Mouse (Mus musculus) liver, embryonic 13.5 days (tissue): ENCODE results near the gene Fkbp11. TPM values are rescaled to one million over a fixed set of nuclear protein-coding genes. Genes with fewer than 3 reads are reported as not detected.
A peak's percentile ranks its signal among the peaks of the same experiment; 100 is the strongest.

ENCODE experiments used
- ATAC-seq: fragments of 200-750 bp; cut with Nextera tagmentation; 2 replicates; pipeline ENCODE4 v1.8.0; 2017; ENCODE audit warnings: low read depth, mild to moderate bottlenecking, moderate number of reproducible peaks, moderate library complexity
- DNase-seq: peaks from one replicate; pipeline ENCODE4 v3.0.0; 2022
- H3K27ac ChIP-seq: fragments of 300-500 bp; sonication (generic); 2 replicates; pipeline ENCODE4 v1.5.1; 2015; ENCODE audit warnings: moderate library complexity, mild to moderate bottlenecking, inconsistent platforms
- H3K27me3 ChIP-seq: fragments of 300-500 bp; sonication (generic); 2 replicates; pipeline ENCODE4 v1.6.1; 2015; ENCODE audit warnings: mild to moderate bottlenecking, inconsistent platforms
- H3K36me3 ChIP-seq: fragments of 300-500 bp; sonication (generic); 2 replicates; pipeline ENCODE4 v1.6.1; 2015; ENCODE audit warnings: mild to moderate bottlenecking, inconsistent platforms
- H3K4me1 ChIP-seq: fragments of 300-500 bp; sonication (generic); replicated peaks from 2 replicates; pipeline ENCODE4 v1.6.1; 2015; ENCODE audit warnings: inconsistent platforms
- H3K4me2 ChIP-seq: fragments of 300-500 bp; sonication (generic); 2 replicates; pipeline ENCODE4 v1.6.1; 2015; ENCODE audit warnings: inconsistent platforms, mild to moderate bottlenecking, moderate library complexity
- H3K4me3 ChIP-seq: fragments of 300-500 bp; sonication (generic); replicated peaks from 2 replicates; pipeline ENCODE4 v1.5.1; 2015; ENCODE audit warnings: mild to moderate bottlenecking, inconsistent platforms
- H3K9ac ChIP-seq: fragments of 300-500 bp; sonication (generic); 2 replicates; pipeline ENCODE4 v1.6.1; 2015; ENCODE audit warnings: mild to moderate bottlenecking, inconsistent platforms
- H3K9me3 ChIP-seq: fragments of 300-500 bp; sonication (generic); replicated peaks from 2 replicates; pipeline ENCODE4 v1.6.1; 2016; ENCODE audit warnings: inconsistent platforms
- WGBS: fragments of 180-500 bp; shearing (Covaris S2); methylation state at CpG from one replicate; pipeline ENCODE4 v1.1.7; 2015; ENCODE audit not compliant: insufficient replicate concordance; 5-methylcytosine and 5-hydroxymethylcytosine counted together
- polyA plus RNA-seq: library from polyadenylated mRNA; unstranded; fragments of >200 nt; fragmentation: Nextera tagmentation; extraction: Ambion mirVana; gene quantifications from 2 replicates; pipeline ENCODE4 v1.2.1, GENCODE M21; 2015

The Fkbp11 gene
- 91.3 and 91.7 TPM in 2 replicates for polyA plus RNA-seq

DNA sequence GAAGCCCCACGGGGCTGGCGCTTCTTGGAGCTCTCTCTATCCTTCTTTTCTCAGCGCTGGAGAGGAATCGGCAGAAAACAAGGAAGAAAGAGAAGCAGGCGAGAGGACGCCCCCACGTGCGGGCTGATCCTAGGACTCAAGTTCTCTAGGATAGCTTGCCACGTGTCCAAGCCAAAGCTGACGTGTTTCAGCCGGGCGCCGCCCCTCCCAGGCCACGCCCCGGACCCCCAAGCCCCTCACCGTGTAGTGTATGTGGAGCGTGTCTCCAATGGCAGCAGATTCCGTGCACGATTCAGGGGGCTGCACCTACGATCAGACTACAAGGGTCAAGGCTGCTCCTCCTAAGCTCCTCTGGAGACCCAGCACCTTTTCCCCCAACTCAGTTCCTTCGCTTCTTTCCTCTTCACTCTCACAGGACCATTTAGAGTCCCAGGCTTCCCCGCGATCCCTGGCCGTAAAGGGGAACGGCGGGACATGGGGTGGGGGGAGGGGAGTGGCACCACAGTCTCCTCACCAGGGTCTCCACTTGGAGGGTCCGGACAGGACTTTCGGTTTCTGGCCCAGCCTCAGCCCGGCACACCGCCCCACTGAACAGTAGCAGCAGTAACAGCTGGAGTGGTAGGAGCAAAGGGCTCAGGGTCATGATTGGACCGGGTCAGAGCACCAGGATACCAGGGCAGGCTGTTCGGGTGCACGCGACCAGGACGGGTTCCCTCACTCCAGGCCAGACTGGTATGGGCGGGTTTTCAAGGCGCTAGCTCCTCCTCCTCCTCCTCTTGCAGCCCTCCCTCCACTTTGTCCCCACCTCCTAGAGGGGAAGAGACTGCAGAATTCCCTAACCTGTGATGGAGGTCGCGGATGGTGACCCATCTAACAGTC lies at the start of gene Fkbp11:
Gene Fkbp11, minus strand, starts transcription at position 756 of the 879 bp plus-strand sequence.
- Histone ChIP-seq H3K4me2 (peak within 1 kb of the TSS; percentile 93), H3K4me3 (peak within 1 kb of the TSS; percentile 67), H3K9me3 (no peaks in the 10 kb centered on the region), H3K36me3 (no peaks in the 10 kb centered on the region), H3K27ac (peak within 1 kb of the TSS; percentile 70), H3K9ac (peak within 1 kb of the TSS; percentile 73), H3K27me3 (peaks cover 48% of the 10 kb centered on the region), H3K4me1 (peaks cover 46% of the 10 kb centered on the region)
- ATAC-seq (peak; percentile 76), DNase-seq (peak; percentile 60)
- WGBS, result under 1% methylated on average over 39 of the region's 39 CpGs

DNA sequence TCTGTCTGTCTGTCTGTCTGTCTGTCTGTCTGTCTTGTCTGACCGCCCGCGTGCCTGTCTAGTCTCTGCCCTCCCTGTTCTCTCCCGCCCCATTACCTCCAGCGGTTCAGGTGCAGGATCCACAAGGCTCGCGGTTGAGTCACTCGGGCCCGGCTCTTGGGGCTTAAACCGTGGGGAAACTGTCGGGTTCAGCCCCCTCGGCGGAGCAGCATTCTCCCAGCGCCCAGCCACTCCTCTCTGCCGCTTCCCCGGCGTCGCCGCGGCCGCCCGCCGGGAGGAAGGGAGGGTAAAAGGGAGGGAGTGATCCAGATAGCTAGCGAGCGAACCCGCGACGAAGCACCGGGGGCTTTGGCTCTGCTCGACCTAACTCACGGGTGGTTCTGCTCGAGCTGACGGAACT lies 49.8 kb upstream of the Fkbp11 start, which contains the start of gene Wnt10b:
Gene Wnt10b, minus strand, starts transcription at position 389 of the 400 bp plus-strand sequence.
- DNase-seq, result no peak

DNA sequence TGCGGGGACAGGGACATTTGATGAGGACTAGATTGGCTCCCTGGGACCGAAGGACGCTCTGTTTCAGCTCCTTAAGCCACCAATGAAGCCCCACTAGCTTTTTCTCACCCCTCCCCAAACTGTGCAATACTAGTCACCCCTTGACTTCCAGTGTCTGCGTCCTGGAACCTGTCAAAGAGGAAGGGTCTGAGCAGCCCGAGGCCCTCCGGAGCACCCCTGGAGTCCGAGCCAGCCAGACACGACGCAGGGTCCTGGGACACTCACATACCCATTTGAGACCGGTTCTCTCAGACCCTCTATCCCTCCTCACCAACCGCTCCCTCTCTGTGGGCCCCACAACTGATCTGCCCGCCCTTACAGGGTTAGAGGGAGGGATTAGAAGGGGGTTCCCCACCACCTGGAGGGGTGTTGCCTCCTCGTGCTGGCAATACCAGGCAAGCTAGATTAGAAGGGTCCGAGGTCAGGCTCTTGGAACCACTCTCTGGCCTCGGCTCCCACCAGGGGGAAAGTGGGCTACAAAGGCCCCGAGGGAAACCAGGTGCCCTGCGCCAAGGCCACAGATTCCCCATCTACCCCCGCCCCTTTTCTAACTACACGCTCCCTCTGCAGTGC lies 49.1 kb upstream of the Fkbp11 start:
- Histone ChIP-seq H3K4me1 (peaks cover 45% of the 10 kb centered on the region), H3K4me3 (peak overlapping the region; percentile 23; the same call in 1 of the 2 replicates), H3K27ac (no peak overlapping the region), H3K4me2 (no peak overlapping the region), H3K36me3 (no peaks in the 10 kb centered on the region), H3K27me3 (peaks cover 100% of the 10 kb centered on the region), H3K9me3 (no peaks in the 10 kb centered on the region), H3K9ac (no peak overlapping the region)
- no peak for DNase-seq
- no peak; the same call in 1 of the 2 replicates for ATAC-seq
- WGBS, result 2% methylated on average over 19 of the region's 19 CpGs

More for the DNA sequence above, 49.8 kb upstream of the Fkbp11 start, which contains the start of gene Wnt10b:
- Histone ChIP-seq H3K27me3 (peaks cover 98% of the 10 kb centered on the region), H3K9ac (no peak within 1 kb of the TSS), H3K4me1 (peaks cover 38% of the 10 kb centered on the region), H3K9me3 (no peaks in the 10 kb centered on the region), H3K4me2 (peak within 1 kb of the TSS; percentile 30), H3K27ac (no peak within 1 kb of the TSS), H3K36me3 (no peaks in the 10 kb centered on the region), H3K4me3 (peak within 1 kb of the TSS; percentile 23; the same call in 1 of the 2 replicates)
- 1% methylated on average over 28 of the region's 33 CpGs for WGBS
- ATAC-seq, result no peak

DNA sequence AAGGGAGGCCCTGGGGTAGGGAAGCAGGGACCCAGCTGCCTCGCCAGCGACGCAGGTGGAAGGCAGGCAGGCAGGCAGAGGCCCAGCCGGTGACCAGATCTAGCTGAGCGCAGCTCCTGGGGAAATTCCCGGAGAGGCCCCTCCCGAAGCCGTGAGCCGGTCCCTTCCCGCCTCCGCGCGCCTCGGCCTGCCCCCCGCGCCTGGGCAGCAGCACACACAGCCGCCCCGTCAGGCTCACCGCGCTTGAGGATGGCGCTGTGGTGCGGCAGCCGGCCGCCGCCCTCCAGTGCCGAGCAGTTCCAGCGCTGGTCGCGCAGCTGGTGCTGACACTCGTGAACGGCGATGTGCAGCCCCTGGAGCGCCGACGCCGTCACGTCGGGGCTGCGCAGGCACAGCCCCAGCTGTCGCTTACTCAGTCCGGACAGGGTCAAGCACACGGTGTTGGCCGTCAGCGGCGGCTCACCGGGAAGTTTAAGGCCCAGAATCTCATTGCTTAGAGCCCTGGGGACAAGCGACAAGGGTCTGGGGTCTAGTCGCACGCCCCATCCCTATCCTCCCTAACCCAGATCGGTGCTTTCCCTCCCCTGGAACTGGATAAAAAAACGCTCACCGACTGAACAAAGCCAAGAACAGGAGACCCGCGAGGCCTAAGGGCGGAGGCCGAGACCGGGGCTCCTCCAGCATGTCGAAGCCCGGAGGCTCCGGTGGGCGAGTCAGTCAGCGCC lies 48.4 kb upstream of the Fkbp11 start:
- Histone ChIP-seq H3K27me3 (peaks cover 100% of the 10 kb centered on the region), H3K4me1 (peaks cover 46% of the 10 kb centered on the region), H3K27ac (no peak overlapping the region), H3K9ac (no peak overlapping the region), H3K4me3 (peak overlapping the region; percentile 23), H3K9me3 (no peaks in the 10 kb centered on the region), H3K36me3 (no peaks in the 10 kb centered on the region), H3K4me2 (peak overlapping the region; percentile 26; the same call in 1 of the 2 replicates)
- ATAC-seq (no peak), DNase-seq (no peak)
- WGBS, result 2% methylated on average over 62 of the region's 62 CpGs

DNA sequence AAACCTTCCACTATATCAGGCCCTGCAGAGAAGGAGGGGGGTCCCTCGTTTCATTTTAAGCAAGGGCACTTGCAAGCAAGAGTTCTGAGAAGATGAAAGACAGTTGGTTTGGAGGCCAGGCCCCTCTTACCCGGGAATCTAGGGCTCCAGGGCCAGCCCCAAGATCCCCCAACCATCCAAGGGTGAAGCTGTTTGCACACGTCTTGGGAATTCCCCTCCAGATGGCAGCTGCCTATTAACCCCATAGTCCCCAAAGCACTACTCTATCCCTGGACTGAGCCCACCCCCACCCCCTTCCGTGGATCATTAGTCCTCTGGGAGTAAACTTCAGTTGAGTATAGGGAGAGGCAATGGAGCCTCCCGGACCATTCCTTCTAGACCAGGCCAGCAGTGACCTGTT lies 47.5 kb upstream of the Fkbp11 start:
- no peak for ATAC-seq
- Histone ChIP-seq H3K4me1 (peaks cover 46% of the 10 kb centered on the region), H3K9me3 (no peaks in the 10 kb centered on the region), H3K4me3 (no peak overlapping the region), H3K36me3 (no peaks in the 10 kb centered on the region), H3K27me3 (peaks cover 100% of the 10 kb centered on the region), H3K27ac (no peak overlapping the region), H3K9ac (no peak overlapping the region), H3K4me2 (no peak overlapping the region)
- 11% methylated on average over 5 of the region's 5 CpGs for WGBS
- DNase-seq, result no peak

DNA sequence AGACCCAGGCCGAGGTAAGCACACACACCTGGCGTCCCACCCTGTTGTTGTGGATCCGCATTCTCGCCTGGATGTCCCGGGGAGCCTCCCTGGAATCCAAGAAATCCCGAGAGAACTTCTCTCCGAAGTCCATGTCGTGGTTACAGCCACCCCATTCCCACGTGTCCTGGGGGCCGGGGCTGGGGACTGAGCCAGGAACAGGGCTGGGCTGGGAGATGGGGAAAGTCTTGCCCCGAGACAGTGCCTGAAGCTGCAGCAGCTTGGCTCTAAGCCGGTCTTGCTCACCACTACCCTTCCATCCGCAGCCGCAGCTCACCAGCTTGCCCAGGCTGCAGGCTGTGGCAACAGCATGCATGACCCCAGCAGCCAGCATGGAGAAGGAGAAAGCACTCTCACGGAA lies 46.1 kb upstream of the Fkbp11 start:
- ATAC-seq, result no peak
- H3K27me3 ChIP-seq, result peaks cover 99% of the 10 kb centered on the region

DNA sequence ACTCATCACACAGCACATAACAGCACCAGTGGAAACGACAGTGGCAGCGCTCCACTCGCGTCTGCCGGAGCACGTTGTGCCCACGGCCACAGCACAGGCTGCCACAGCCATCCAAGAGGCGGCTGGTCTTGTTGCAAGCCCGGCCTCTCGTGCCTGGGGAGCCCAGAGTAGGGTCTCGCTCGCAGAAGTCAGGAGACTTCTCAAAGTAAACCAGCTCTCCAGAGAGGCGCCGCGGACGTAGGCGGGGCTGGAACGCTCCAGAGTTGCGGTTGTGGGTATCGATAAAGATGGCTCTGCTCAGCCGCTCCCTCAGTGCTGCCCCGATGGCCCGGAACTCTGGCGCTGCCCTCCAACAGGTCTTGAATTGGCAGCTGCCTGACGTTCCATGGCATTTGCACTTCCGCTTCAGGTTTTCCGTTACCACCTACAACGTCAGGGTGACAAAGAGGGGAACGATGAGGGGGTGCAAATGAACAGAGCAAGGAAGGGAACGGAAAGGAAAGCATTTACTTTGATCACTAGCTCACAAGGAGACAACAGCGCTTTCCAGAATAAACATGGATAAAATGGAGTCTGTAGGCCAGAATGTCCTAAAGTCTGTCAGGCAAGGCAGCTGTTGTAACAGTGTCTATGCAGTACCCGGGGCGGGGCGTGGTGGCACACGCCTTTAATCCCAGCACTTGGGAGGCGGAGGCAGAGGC lies 44.7 kb upstream of the Fkbp11 start:
- Histone ChIP-seq H3K27ac (no peak overlapping the region), H3K4me1 (peaks cover 37% of the 10 kb centered on the region), H3K9ac (peak overlapping the region; percentile 46), H3K27me3 (peaks cover 99% of the 10 kb centered on the region), H3K9me3 (no peaks in the 10 kb centered on the region), H3K36me3 (no peaks in the 10 kb centered on the region), H3K4me3 (peak overlapping the region; percentile 50), H3K4me2 (peak overlapping the region; percentile 65)
- ATAC-seq (no peak; the same call in 1 of the 2 replicates), DNase-seq (peak; percentile 23)
- WGBS, result 2% methylated on average over 36 of the region's 36 CpGs

More for the DNA sequence above, 46.1 kb upstream of the Fkbp11 start:
- 22% methylated on average over 15 of the region's 15 CpGs for WGBS
- DNase-seq, result no peak
- H3K4me2 ChIP-seq, result no peak overlapping the region
- no peak overlapping the region for H3K4me3 ChIP-seq
- no peaks in the 10 kb centered on the region for H3K36me3 ChIP-seq
- H3K4me1 ChIP-seq, result peaks cover 46% of the 10 kb centered on the region
- H3K9me3 ChIP-seq, result no peaks in the 10 kb centered on the region
- H3K9ac ChIP-seq, result no peak overlapping the region
- H3K27ac ChIP-seq, result no peak overlapping the region

DNA sequence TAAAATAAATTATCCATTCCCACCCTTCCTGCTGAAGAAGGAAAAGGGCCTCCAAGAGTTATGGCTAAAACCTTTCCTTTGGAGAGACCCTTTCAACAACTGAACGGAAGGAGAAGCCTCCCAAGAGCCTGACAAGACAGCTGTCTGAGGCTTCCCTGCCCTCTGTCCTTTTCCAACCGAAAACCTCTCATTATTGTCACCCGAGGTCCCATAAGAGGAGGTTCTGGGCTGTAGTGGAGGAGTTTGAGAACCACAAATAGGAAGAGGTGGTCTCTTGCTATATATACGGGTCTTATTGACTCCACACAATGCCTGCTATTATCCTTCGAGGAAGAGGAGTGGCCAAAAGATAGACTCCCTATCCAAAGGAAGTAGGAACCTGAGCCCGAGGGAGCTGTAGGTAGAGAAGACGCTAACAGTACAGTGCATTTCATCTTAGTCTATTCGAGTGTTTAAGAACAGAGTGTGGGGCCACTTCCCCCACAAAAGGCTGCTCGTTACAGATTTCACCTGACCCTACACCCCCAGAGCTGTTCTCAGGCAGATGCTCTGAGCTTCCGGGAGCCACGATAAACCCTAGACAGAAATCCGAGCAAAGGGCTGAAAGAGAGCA lies 43.9 kb upstream of the Fkbp11 start:
- H3K4me3 ChIP-seq, result peak overlapping the region; percentile 50
- no peak overlapping the region for H3K9ac ChIP-seq
- H3K27ac ChIP-seq, result no peak overlapping the region
- ATAC-seq, result no peak
- 5% methylated on average over 12 of the region's 12 CpGs for WGBS
- peaks cover 92% of the 10 kb centered on the region for H3K27me3 ChIP-seq
- no peaks in the 10 kb centered on the region for H3K36me3 ChIP-seq
- H3K9me3 ChIP-seq, result no peaks in the 10 kb centered on the region
- H3K4me1 ChIP-seq, result peaks cover 30% of the 10 kb centered on the region
- H3K4me2 ChIP-seq, result peak overlapping the region; percentile 65
- DNase-seq, result no peak

DNA sequence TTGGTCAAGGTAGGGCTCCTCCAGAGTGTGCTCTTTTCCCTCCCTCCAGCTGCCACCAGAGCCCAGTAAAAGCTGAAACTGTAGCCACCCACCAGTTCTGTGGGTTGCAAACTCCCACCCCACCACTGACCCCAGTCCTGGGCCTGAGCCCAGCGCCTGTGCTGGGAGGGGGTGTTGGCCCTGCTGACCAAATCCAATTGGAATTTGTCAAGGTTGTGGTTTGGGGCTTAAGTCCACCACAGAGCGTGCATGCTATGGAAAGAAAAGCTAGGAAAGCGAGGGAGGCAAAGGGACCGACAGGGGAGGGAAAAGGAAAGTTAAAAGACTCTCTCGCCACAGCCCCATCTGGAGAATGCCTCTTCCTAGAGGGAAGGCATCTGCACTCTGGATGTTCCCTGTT lies 40.3 kb upstream of the Fkbp11 start:
- 51% methylated on average over 5 of the region's 5 CpGs for WGBS
- peaks cover 84% of the 10 kb centered on the region for H3K27me3 ChIP-seq
- no peak for ATAC-seq
- H3K9ac ChIP-seq, result no peak overlapping the region
- H3K9me3 ChIP-seq, result no peaks in the 10 kb centered on the region
- no peak overlapping the region for H3K4me3 ChIP-seq
- no peak overlapping the region for H3K27ac ChIP-seq
- peaks cover 18% of the 10 kb centered on the region for H3K4me1 ChIP-seq
- no peak overlapping the region for H3K4me2 ChIP-seq
- no peaks in the 10 kb centered on the region for H3K36me3 ChIP-seq
- no peak for DNase-seq

DNA sequence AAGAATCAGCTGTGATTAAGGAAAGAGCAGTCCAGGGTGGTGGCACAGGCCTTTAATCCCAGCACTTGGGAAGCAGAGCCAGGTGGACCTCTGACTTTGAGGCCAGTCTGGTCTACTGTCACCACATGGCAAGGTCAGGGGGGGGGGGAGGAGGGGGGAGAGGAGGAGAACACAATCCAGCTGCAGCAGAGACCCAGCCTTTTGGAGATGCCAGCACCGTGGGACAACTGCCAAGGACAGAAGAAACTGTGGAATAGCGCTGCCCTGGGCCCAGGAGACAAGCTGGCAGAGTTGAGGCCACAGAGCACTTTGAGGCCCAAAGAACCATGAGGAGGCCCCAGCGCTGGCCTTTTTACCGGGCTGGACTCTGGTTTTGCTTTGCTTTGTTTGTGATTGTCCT lies 37.9 kb upstream of the Fkbp11 start:
- Histone ChIP-seq H3K36me3 (no peaks in the 10 kb centered on the region), H3K27me3 (peaks cover 63% of the 10 kb centered on the region), H3K4me3 (no peak overlapping the region), H3K9ac (no peak overlapping the region), H3K27ac (no peak overlapping the region), H3K4me1 (peaks cover 25% of the 10 kb centered on the region), H3K9me3 (no peaks in the 10 kb centered on the region), H3K4me2 (no peak overlapping the region)
- no peak for ATAC-seq
- WGBS, result 57% methylated on average over 4 of the region's 4 CpGs
- no peak for DNase-seq
